Mouse (Mus musculus): Measurements from ENCODE around the gene C9. TPM values are rescaled to one million over a fixed set of nuclear protein-coding genes. Genes with fewer than 3 reads are reported as not detected.
A peak's percentile ranks its signal among the peaks of the same experiment; 100 is the strongest.

C9 gene
- polyA plus RNA-seq, 1 experiment from 2014 or later = not detected

GRCm38 (mm10) chr15:6498396-6499070, 53.4 kb downstream of the C9 start:
- no peak for DNase-seq (ENCODE audit: low spot score)
- Histone ChIP-seq H3K4me3 (ENCODE audit: low read depth, low read length) (no peak overlapping the region), H3K36me3 (ENCODE audit: insufficient read depth, low read length) (no peaks in the 10 kb centered on the region), H3K4me1 (ENCODE audit: insufficient read depth, low read depth, low read length) (no peaks in the 10 kb centered on the region), H3K27ac (ENCODE audit: low read length) (no peak overlapping the region), H3K27me3 (replicated peaks; ENCODE audit: insufficient read depth, low read length) (no peaks in the 10 kb centered on the region), H3K4me2 (replicated peaks; ENCODE audit: low read depth, low read length) (no peak overlapping the region), H3K9ac (replicated peaks; ENCODE audit: low read depth) (no peak overlapping the region), H3K9me3 (ENCODE audit: low read length) (no peaks in the 10 kb centered on the region)
- no peak for ATAC-seq
- whole genome bisulfite sequencing = 82% methylated on average over 10 of the region's 10 CpGs
- TF ChIP-seq CTCF (IDR thresholded peaks at IDR 0.05) (no peak), EP300 (IDR thresholded peaks at IDR 0.05) (no peak)

GRCm38 (mm10) chr15:6500787-6501186, 55.7 kb downstream of the C9 start:
- Histone ChIP-seq H3K27me3 (replicated peaks; ENCODE audit: insufficient read depth, low read length) (no peaks in the 10 kb centered on the region), H3K27ac (ENCODE audit: low read length) (no peak overlapping the region), H3K36me3 (ENCODE audit: insufficient read depth, low read length) (no peaks in the 10 kb centered on the region), H3K9me3 (ENCODE audit: low read length) (no peaks in the 10 kb centered on the region), H3K9ac (replicated peaks; ENCODE audit: low read depth) (no peak overlapping the region), H3K4me3 (ENCODE audit: low read depth, low read length) (no peak overlapping the region), H3K4me1 (ENCODE audit: insufficient read depth, low read depth, low read length) (no peaks in the 10 kb centered on the region), H3K4me2 (replicated peaks; ENCODE audit: low read depth, low read length) (no peak overlapping the region)
- ATAC-seq = no peak; the same call in 1 of the 2 replicates
- DNase-seq (ENCODE audit: low spot score) = peak; percentile 12
- 15% methylated on average over 1 of the region's 1 CpGs for WGBS
- TF ChIP-seq EP300 (IDR thresholded peaks at IDR 0.05) (no peak), CTCF (IDR thresholded peaks at IDR 0.05) (peak; percentile 53)

GRCm38 (mm10) chr15:6517525-6517924, 72.4 kb downstream of the C9 start:
- H3K4me3 ChIP-seq (ENCODE audit: low read depth, low read length) = no peak overlapping the region
- H3K4me2 ChIP-seq (replicated peaks; ENCODE audit: low read depth, low read length) = no peak overlapping the region
- no peak overlapping the region for H3K9ac ChIP-seq (replicated peaks; ENCODE audit: low read depth)
- H3K27me3 ChIP-seq (replicated peaks; ENCODE audit: insufficient read depth, low read length) = no peaks in the 10 kb centered on the region
- no peaks in the 10 kb centered on the region for H3K4me1 ChIP-seq (ENCODE audit: insufficient read depth, low read depth, low read length)
- TF ChIP-seq EP300 (IDR thresholded peaks at IDR 0.05) (no peak), CTCF (IDR thresholded peaks at IDR 0.05) (no peak)
- no peaks in the 10 kb centered on the region for H3K9me3 ChIP-seq (ENCODE audit: low read length)
- 96% methylated on average over 1 of the region's 1 CpGs for WGBS
- no peak overlapping the region for H3K27ac ChIP-seq (ENCODE audit: low read length)
- ATAC-seq = no peak
- no peaks in the 10 kb centered on the region for H3K36me3 ChIP-seq (ENCODE audit: insufficient read depth, low read length)
- DNase-seq (ENCODE audit: low spot score) = no peak

- no peaks in the 10 kb centered on the region for H3K27me3 ChIP-seq (replicated peaks; ENCODE audit: insufficient read depth, low read length)
- no peaks in the 10 kb centered on the region for H3K9me3 ChIP-seq (ENCODE audit: low read length)
- H3K9ac ChIP-seq (replicated peaks; ENCODE audit: low read depth) = no peak overlapping the region
- DNase-seq (ENCODE audit: low spot score) (no peak), ATAC-seq (no peak)
- 76% methylated on average over 19 of the region's 19 CpGs for WGBS
- no peak overlapping the region for H3K4me3 ChIP-seq (ENCODE audit: low read depth, low read length)
- H3K36me3 ChIP-seq (ENCODE audit: insufficient read depth, low read length) = no peaks in the 10 kb centered on the region
- TF ChIP-seq CTCF (IDR thresholded peaks at IDR 0.05) = no peak
- TF ChIP-seq EP300 (IDR thresholded peaks at IDR 0.05) = no peak
- no peak overlapping the region for H3K27ac ChIP-seq (ENCODE audit: low read length)
- H3K4me1 ChIP-seq (ENCODE audit: insufficient read depth, low read depth, low read length) = no peaks in the 10 kb centered on the region
- H3K4me2 ChIP-seq (replicated peaks; ENCODE audit: low read depth, low read length) = no peak overlapping the region
Measured at GRCm38 (mm10) chr15:6519417-6520255, 74.5 kb downstream of the C9 start.

- DNase-seq (ENCODE audit: low spot score) = no peak
- Histone ChIP-seq H3K4me2 (replicated peaks; ENCODE audit: low read depth, low read length) (no peak overlapping the region), H3K27me3 (replicated peaks; ENCODE audit: insufficient read depth, low read length) (no peaks in the 10 kb centered on the region), H3K4me1 (ENCODE audit: insufficient read depth, low read depth, low read length) (no peaks in the 10 kb centered on the region), H3K27ac (ENCODE audit: low read length) (no peak overlapping the region), H3K9ac (replicated peaks; ENCODE audit: low read depth) (no peak overlapping the region), H3K9me3 (ENCODE audit: low read length) (no peaks in the 10 kb centered on the region), H3K36me3 (ENCODE audit: insufficient read depth, low read length) (no peaks in the 10 kb centered on the region), H3K4me3 (ENCODE audit: low read depth, low read length) (no peak overlapping the region)
- 56% methylated on average over 10 of the region's 10 CpGs for WGBS
- TF ChIP-seq EP300 (IDR thresholded peaks at IDR 0.05) (no peak), CTCF (IDR thresholded peaks at IDR 0.05) (no peak)
- ATAC-seq = no peak
Measured at GRCm38 (mm10) chr15:6520505-6521155, 75.5 kb downstream of the C9 start.

- Histone ChIP-seq H3K36me3 (ENCODE audit: insufficient read depth, low read length) (no peaks in the 10 kb centered on the region), H3K27me3 (replicated peaks; ENCODE audit: insufficient read depth, low read length) (no peaks in the 10 kb centered on the region), H3K4me1 (ENCODE audit: insufficient read depth, low read depth, low read length) (no peaks in the 10 kb centered on the region), H3K9ac (replicated peaks; ENCODE audit: low read depth) (no peak within 1 kb of the TSS), H3K4me2 (replicated peaks; ENCODE audit: low read depth, low read length) (no peak within 1 kb of the TSS), H3K4me3 (ENCODE audit: low read depth, low read length) (no peak within 1 kb of the TSS), H3K27ac (ENCODE audit: low read length) (no peak within 1 kb of the TSS), H3K9me3 (ENCODE audit: low read length) (no peaks in the 10 kb centered on the region)
- DNase-seq (ENCODE audit: low spot score) (no peak), ATAC-seq (no peak)
- TF ChIP-seq CTCF (IDR thresholded peaks at IDR 0.05) (no peak), EP300 (IDR thresholded peaks at IDR 0.05) (no peak)
- WGBS = 64% methylated on average over 8 of the region's 8 CpGs
Measured at GRCm38 (mm10) chr15:6522653-6523167, 77.6 kb downstream of the C9 start, which contains the start of gene Fyb. Gene Fyb, plus strand, starts transcription at chr15:6522853.

Data from lung, postnatal 0 days (tissue).